Mouse (Mus musculus) MEL (cell line): Measurements from ENCODE around the gene Exoc4. TPM values are rescaled to one million over a fixed set of nuclear protein-coding genes. Genes with fewer than 3 reads are reported as not detected.
A peak's percentile ranks its signal among the peaks of the same experiment; 100 is the strongest.

Experiments used
- DNase-seq: peaks from one replicate; pipeline ENCODE4 v3.0.0; 2011; ENCODE audit warnings: low read depth, low spot score
- H3K27ac ChIP-seq: 2 replicates; pipeline ENCODE4 v1.5.1; 2012; ENCODE audit warnings: low read depth, mild to moderate bottlenecking, control low read depth, low read length, moderate library complexity; ENCODE audit not compliant: control insufficient read depth
- H3K27me3 ChIP-seq, 2 experiments: fragments of 150-350 bp in 1 of 2; sonication (generic) in 1 of 2; 2 replicates each; pipeline ENCODE4 v1.6.1; 2012; ENCODE audit warnings: low read length in 2 of 2, mild to moderate bottlenecking in 2 of 2, improper control_type of control experiment in 1 of 2, moderate library complexity in 1 of 2; ENCODE audit not compliant: insufficient read depth in 2 of 2, control insufficient read depth in 1 of 2
- H3K36me3 ChIP-seq, 2 experiments: 2 replicates each; pipeline ENCODE4 v1.6.1; 2012 to 2014; ENCODE audit warnings: low read length in 2 of 2, improper control_type of control experiment in 1 of 2, inconsistent platforms in 1 of 2, mild to moderate bottlenecking in 1 of 2; ENCODE audit not compliant: insufficient read depth in 2 of 2, control insufficient read depth in 1 of 2
- H3K4me1 ChIP-seq, 2 experiments: fragments of 150-350 bp in 1 of 2; sonication (generic) in 1 of 2; 2 replicates each; pipeline ENCODE4 v1.6.1; 2012; ENCODE audit warnings: low read length in 2 of 2, improper control_type of control experiment in 1 of 2, mild to moderate bottlenecking in 1 of 2; ENCODE audit not compliant: insufficient read depth in 2 of 2, control insufficient read depth in 1 of 2
- H3K4me3 ChIP-seq, 2 experiments: fragments of 150-350 bp in 1 of 2; sonication (generic) in 1 of 2; 2 replicates each; pipeline ENCODE4 v1.5.1; 2012; ENCODE audit warnings: low read depth in 2 of 2, low read length in 2 of 2, mild to moderate bottlenecking in 2 of 2, moderate library complexity in 2 of 2, control low read depth in 1 of 2, improper control_type of control experiment in 1 of 2; ENCODE audit not compliant: control insufficient read depth in 1 of 2, insufficient read depth in 1 of 2
- H3K79me2 ChIP-seq: 2 replicates; pipeline ENCODE4 v1.6.1; 2012; ENCODE audit warnings: mild to moderate bottlenecking, low read length, moderate library complexity; ENCODE audit not compliant: control insufficient read depth, poor library complexity, insufficient read depth
- H3K9ac ChIP-seq: 2 replicates; pipeline ENCODE4 v1.6.1; 2012; ENCODE audit warnings: low read depth, mild to moderate bottlenecking, control low read depth, low read length, moderate library complexity; ENCODE audit not compliant: control insufficient read depth, poor library complexity, severe bottlenecking
- H3K9me3 ChIP-seq: fragments of 150-350 bp; sonication (generic); replicated peaks from 2 replicates; pipeline ENCODE4 v1.6.1; 2012; ENCODE audit warnings: mild to moderate bottlenecking, low read length, improper control_type of control experiment, moderate library complexity; ENCODE audit not compliant: insufficient read depth
- BHLHE40 ChIP-seq: IDR thresholded peaks from 2 replicates; pipeline ENCODE4 v1.6.1; 2012; ENCODE audit warnings: low read depth, mild to moderate bottlenecking, inconsistent platforms, low read length, improper control_type of control experiment, borderline replicate concordance
- CHD2 ChIP-seq: IDR thresholded peaks from 2 replicates; pipeline ENCODE4 v1.6.1; 2011; ENCODE audit warnings: low read length, improper control_type of control experiment
- CTCF ChIP-seq, 3 experiments: IDR thresholded peaks in 2 of 3; conservative IDR thresholded peaks in 1 of 3; 2 replicates each; pipeline ENCODE4 v1.5.1; 2011 to 2012; ENCODE audit warnings: low read length in 3 of 3, low read depth in 2 of 3, mild to moderate bottlenecking in 2 of 3, improper control_type of control experiment in 1 of 3, inconsistent platforms in 1 of 3, mixed read lengths in 1 of 3, moderate library complexity in 1 of 3; ENCODE audit not compliant: control insufficient read depth in 1 of 3, insufficient read depth in 1 of 3, poor library complexity in 1 of 3, severe bottlenecking in 1 of 3
- E2F4 ChIP-seq: IDR thresholded peaks from 2 replicates; pipeline ENCODE4 v1.6.1; 2011; ENCODE audit warnings: low read depth, low read length, improper control_type of control experiment, borderline replicate concordance
- ETS1 ChIP-seq: IDR thresholded peaks from 2 replicates; pipeline ENCODE4 v1.6.1; 2012; ENCODE audit warnings: low read depth, mild to moderate bottlenecking, inconsistent platforms, low read length, improper control_type of control experiment, moderate library complexity
- GABPA ChIP-seq: IDR thresholded peaks from 2 replicates; pipeline ENCODE4 v1.6.1; 2012; ENCODE audit warnings: low read depth, mild to moderate bottlenecking, inconsistent platforms, low read length, improper control_type of control experiment, moderate library complexity
- JUND ChIP-seq: IDR thresholded peaks from 2 replicates; pipeline ENCODE4 v1.6.1; 2011; ENCODE audit warnings: low read depth, mild to moderate bottlenecking, improper control_type of control experiment, low read length
- KAT2A ChIP-seq: conservative IDR thresholded peaks from 2 replicates; pipeline ENCODE4 v1.6.1; 2012; ENCODE audit warnings: low read depth, low read length, improper control_type of control experiment, inconsistent platforms
- MAFK ChIP-seq: IDR thresholded peaks from 2 replicates; pipeline ENCODE4 v1.6.1; 2011; ENCODE audit warnings: low read depth, mild to moderate bottlenecking, low read length, improper control_type of control experiment, borderline replicate concordance
- MAX ChIP-seq: IDR thresholded peaks from 2 replicates; pipeline ENCODE4 v1.6.1; 2011; ENCODE audit warnings: low read length, improper control_type of control experiment
- MAZ ChIP-seq: IDR thresholded peaks from 2 replicates; pipeline ENCODE4 v1.6.1; 2012; ENCODE audit warnings: low read depth, mild to moderate bottlenecking, inconsistent platforms, low read length, improper control_type of control experiment
- MEF2A ChIP-seq: IDR thresholded peaks from 2 replicates; pipeline ENCODE4 v1.6.1; 2014; ENCODE audit warnings: low read depth, mild to moderate bottlenecking, inconsistent platforms, low read length, improper control_type of control experiment; ENCODE audit not compliant: poor library complexity, insufficient replicate concordance, severe bottlenecking; ENCODE audit errors: extremely low read depth
- MXI1 ChIP-seq: IDR thresholded peaks from 2 replicates; pipeline ENCODE4 v1.6.1; 2011; ENCODE audit warnings: mild to moderate bottlenecking, low read depth, low read length, improper control_type of control experiment
- MYB ChIP-seq: IDR thresholded peaks from 2 replicates; pipeline ENCODE4 v1.6.1; 2011; ENCODE audit warnings: mild to moderate bottlenecking, low read depth, low read length, improper control_type of control experiment
- MYC ChIP-seq: IDR thresholded peaks from 2 replicates; pipeline ENCODE4 v1.6.1; 2011; ENCODE audit warnings: low read depth, mild to moderate bottlenecking, low read length, improper control_type of control experiment, moderate library complexity
- NELFE ChIP-seq: IDR thresholded peaks from 2 replicates; pipeline ENCODE4 v1.6.1; 2011; ENCODE audit warnings: low read depth, low read length, improper control_type of control experiment
- NRF1 ChIP-seq: IDR thresholded peaks from 2 replicates; pipeline ENCODE4 v1.6.1; 2014; ENCODE audit warnings: low read depth, mild to moderate bottlenecking, inconsistent platforms, low read length, improper control_type of control experiment, moderate library complexity; ENCODE audit not compliant: poor library complexity, insufficient read depth, severe bottlenecking
- POLR2A ChIP-seq, 2 experiments: IDR thresholded peaks; 2 replicates each; pipeline ENCODE4 v1.6.1; 2011 to 2012; ENCODE audit warnings: low read length in 2 of 2, mild to moderate bottlenecking in 2 of 2, control low read depth in 1 of 2, improper control_type of control experiment in 1 of 2, low read depth in 1 of 2, moderate library complexity in 1 of 2; ENCODE audit not compliant: control insufficient read depth in 1 of 2, insufficient read depth in 1 of 2, poor library complexity in 1 of 2
- POLR2AphosphoS2 ChIP-seq: IDR thresholded peaks from 2 replicates; pipeline ENCODE4 v1.6.1; 2011; ENCODE audit warnings: low read length, improper control_type of control experiment
- POLR2AphosphoS5 ChIP-seq: IDR thresholded peaks from 2 replicates; pipeline ENCODE4 v1.6.1; 2012; ENCODE audit warnings: low read depth, borderline replicate concordance, mild to moderate bottlenecking, inconsistent platforms, low read length, moderate library complexity, mixed read lengths
- RAD21 ChIP-seq: IDR thresholded peaks from 2 replicates; pipeline ENCODE4 v1.6.1; 2011; ENCODE audit warnings: mild to moderate bottlenecking, low read depth, low read length, improper control_type of control experiment
- RCOR1 ChIP-seq: IDR thresholded peaks from 2 replicates; pipeline ENCODE4 v1.6.1; 2012; ENCODE audit warnings: low read depth, mild to moderate bottlenecking, inconsistent platforms, low read length, improper control_type of control experiment
- SIN3A ChIP-seq: IDR thresholded peaks from 2 replicates; pipeline ENCODE4 v1.6.1; 2012; ENCODE audit warnings: low read length, improper control_type of control experiment, inconsistent platforms
- SMC3 ChIP-seq: IDR thresholded peaks from 2 replicates; pipeline ENCODE4 v1.6.1; 2011; ENCODE audit warnings: low read depth, low read length, improper control_type of control experiment
- TAL1 ChIP-seq: IDR thresholded peaks from 2 replicates; pipeline ENCODE4 v1.6.1; 2012; ENCODE audit warnings: mild to moderate bottlenecking, inconsistent platforms, low read length, moderate library complexity, mixed read lengths
- TBP ChIP-seq: IDR thresholded peaks from 2 replicates; pipeline ENCODE4 v1.8.0; 2011; ENCODE audit warnings: low read depth, low read length, improper control_type of control experiment
- USF1 ChIP-seq: IDR thresholded peaks from 2 replicates; pipeline ENCODE4 v1.6.1; 2014; ENCODE audit warnings: low read depth, mild to moderate bottlenecking, inconsistent platforms, low read length, improper control_type of control experiment, moderate library complexity
- USF2 ChIP-seq, 2 experiments: IDR thresholded peaks; 2 replicates each; pipeline ENCODE4 v1.6.1; 2011 to 2012; ENCODE audit warnings: improper control_type of control experiment in 2 of 2, low read length in 2 of 2, borderline replicate concordance in 1 of 2, inconsistent platforms in 1 of 2, low read depth in 1 of 2, mild to moderate bottlenecking in 1 of 2; ENCODE audit not compliant: insufficient read depth in 1 of 2
- ZC3H11A ChIP-seq: IDR thresholded peaks from 2 replicates; pipeline ENCODE4 v1.6.1; 2012; ENCODE audit warnings: low read depth, mild to moderate bottlenecking, inconsistent platforms, low read length, improper control_type of control experiment
- ZMIZ1 ChIP-seq: IDR thresholded peaks from 2 replicates; pipeline ENCODE4 v1.6.1; 2012; ENCODE audit warnings: low read depth, mild to moderate bottlenecking, inconsistent platforms, low read length, improper control_type of control experiment, moderate library complexity
- polyA plus RNA-seq, 2 experiments: library from polyadenylated mRNA; stranded (reverse) in 1 of 2; unstranded in 1 of 2; fragments of >175 nt in 1 of 2; fragments of >200 nt in 1 of 2; gene quantifications; 2 replicates each; pipeline versions ENCODE4 v1.2.1 to v1.2.4; 2012; ENCODE audit warnings: low replicate concordance in 2 of 2, low read depth in 1 of 2; ENCODE audit not compliant: insufficient read length in 2 of 2, insufficient read depth in 1 of 2, missing spikeins in 1 of 2
- total RNA-seq: library from RNA; depleted of rRNA; stranded (reverse); fragments of 300-350 nt; gene quantifications from 2 replicates; pipeline ENCODE4 v1.2.3, GENCODE M21; 2012

Gene Exoc4
- total and polyA plus RNA-seq, 3 experiments: 16.4 to 22.6 TPM; not detected in 1

- no peak overlapping the region for H3K4me3 ChIP-seq
- H3K79me2 ChIP-seq: no peaks in the 10 kb centered on the region
- H3K9me3 ChIP-seq: no peaks in the 10 kb centered on the region
- TF ChIP-seq ZMIZ1: no peak
- no peak for TF ChIP-seq CTCF (IDR thresholded peaks at IDR 0.05 in 2 of 3, conservative IDR thresholded peaks at IDR 0.05 in 1 of 3; ENCODE audit: control insufficient read depth in 1 of 3, insufficient read depth in 1 of 3, low read depth in 2 of 3, low read length in 3 of 3, poor library complexity in 1 of 3, severe bottlenecking in 1 of 3)
- no peak for TF ChIP-seq MAFK
- TF ChIP-seq GABPA: no peak
- no peak for TF ChIP-seq MYC
- no peak for TF ChIP-seq E2F4
- no peak for TF ChIP-seq MAZ
- no peak for TF ChIP-seq RAD21
- no peak for TF ChIP-seq JUND
- TF ChIP-seq TAL1: no peak
- TF ChIP-seq USF1: no peak
- TF ChIP-seq TBP: no peak
- TF ChIP-seq RCOR1: no peak
- TF ChIP-seq ZC3H11A: no peak
- no peak for TF ChIP-seq POLR2AphosphoS5
- TF ChIP-seq ETS1: no peak
- TF ChIP-seq MXI1: no peak
- TF ChIP-seq NELFE: no peak
- TF ChIP-seq SIN3A: no peak
- TF ChIP-seq, all 39 proteins: peak for 0
- no peaks in the 10 kb centered on the region for H3K36me3 ChIP-seq
- no peak overlapping the region for H3K27ac ChIP-seq
- H3K4me1 ChIP-seq: peaks cover 0 to under 1% of the 10 kb centered on the region in 2 experiments; a peak in 1 of 4 replicates
- H3K9ac ChIP-seq: no peak overlapping the region
- DNase-seq: no peak
- H3K27me3 ChIP-seq: no peaks in the 10 kb centered on the region
These were observed 676.0 kb downstream of the Exoc4 start for GRCm38 (mm10) chr6:33924888-33925287.

GRCm38 (mm10) chr6:33929342-33930086 lies 680.6 kb downstream of the Exoc4 start:
- no peak overlapping the region for H3K4me3 ChIP-seq
- no peak overlapping the region for H3K9ac ChIP-seq
- peaks cover 0 to 3% of the 10 kb centered on the region in 2 experiments; a peak in 1 of 4 replicates for H3K4me1 ChIP-seq
- no peak overlapping the region for H3K27ac ChIP-seq
- no peaks in the 10 kb centered on the region for H3K79me2 ChIP-seq
- no peaks in the 10 kb centered on the region for H3K9me3 ChIP-seq
- DNase-seq: peak; percentile 79
- no peaks in the 10 kb centered on the region for H3K36me3 ChIP-seq
- no peaks in the 10 kb centered on the region for H3K27me3 ChIP-seq
- TF ChIP-seq MXI1: no peak
- TF ChIP-seq ZMIZ1: no peak
- peak; percentile 91 for TF ChIP-seq ZC3H11A
- peak; percentile 92 for TF ChIP-seq SMC3
- no peak for TF ChIP-seq E2F4
- TF ChIP-seq BHLHE40: no peak
- no peak for TF ChIP-seq MAX
- TF ChIP-seq KAT2A: no peak
- TF ChIP-seq POLR2A (IDR thresholded peaks at IDR 0.05; ENCODE audit: control insufficient read depth in 1 of 2, insufficient read depth in 1 of 2, low read depth in 1 of 2, low read length in 2 of 2, poor library complexity in 1 of 2): no peak
- no peak for TF ChIP-seq POLR2AphosphoS5
- no peak for TF ChIP-seq SIN3A
- no peak for TF ChIP-seq MEF2A
- peak; percentile 99 for TF ChIP-seq RAD21
- no peak for TF ChIP-seq MYB
- no peak for TF ChIP-seq GABPA
- TF ChIP-seq NRF1: no peak
- TF ChIP-seq USF2 (IDR thresholded peaks at IDR 0.05; ENCODE audit: borderline replicate concordance in 1 of 2, insufficient read depth in 1 of 2, low read depth in 1 of 2, low read length in 2 of 2): no peak
- no peak for TF ChIP-seq MAZ
- TF ChIP-seq TAL1: no peak
- no peak for TF ChIP-seq MYC
- TF ChIP-seq POLR2AphosphoS2: no peak
- TF ChIP-seq CHD2: no peak
